Mouse (Mus musculus): Measurements from ENCODE around the gene Ftl1. TPM values are rescaled to one million over a fixed set of nuclear protein-coding genes. Genes with fewer than 3 reads are reported as not detected.

Ftl1 gene
- polyA plus RNA-seq, 1 experiment = 24,502 TPM

DNA sequence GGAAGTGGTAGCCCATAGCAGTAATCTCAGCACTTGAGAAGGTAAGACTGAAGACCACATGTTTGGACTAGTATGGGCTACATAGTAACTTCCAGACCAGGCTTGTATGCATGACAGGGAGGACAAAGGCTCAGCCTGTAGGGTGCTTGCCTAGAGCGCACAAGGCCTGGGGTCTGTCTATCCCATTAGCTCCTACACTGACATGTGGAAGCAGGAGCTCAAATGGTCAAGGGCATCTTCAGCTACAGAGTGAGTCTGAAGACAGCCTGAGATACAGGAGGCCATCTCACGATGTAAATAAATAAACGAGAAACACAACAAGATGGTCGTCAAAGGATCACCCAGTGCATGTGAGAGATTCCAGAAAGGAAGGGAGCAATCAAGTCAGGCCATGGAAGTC lies 2.6 kb upstream of the Ftl1 start:
- Histone ChIP-seq H3K36me3 (replicated peaks; ENCODE audit: low read length) (peaks cover 75% of the 10 kb centered on the region), H3K27me3 (replicated peaks) (no peaks in the 10 kb centered on the region), H3K4me3 (replicated peaks) (peak overlapping the region; percentile 67), H3K9me3 (no peaks in the 10 kb centered on the region), H3K4me1 (peaks cover 73% of the 10 kb centered on the region)
- no peak for TF ChIP-seq GATA1 (IDR thresholded peaks at IDR 0.05; ENCODE audit: borderline replicate concordance, low read length)
- TF ChIP-seq FLI1 (IDR thresholded peaks at IDR 0.05; ENCODE audit: low read length) = no peak

DNA sequence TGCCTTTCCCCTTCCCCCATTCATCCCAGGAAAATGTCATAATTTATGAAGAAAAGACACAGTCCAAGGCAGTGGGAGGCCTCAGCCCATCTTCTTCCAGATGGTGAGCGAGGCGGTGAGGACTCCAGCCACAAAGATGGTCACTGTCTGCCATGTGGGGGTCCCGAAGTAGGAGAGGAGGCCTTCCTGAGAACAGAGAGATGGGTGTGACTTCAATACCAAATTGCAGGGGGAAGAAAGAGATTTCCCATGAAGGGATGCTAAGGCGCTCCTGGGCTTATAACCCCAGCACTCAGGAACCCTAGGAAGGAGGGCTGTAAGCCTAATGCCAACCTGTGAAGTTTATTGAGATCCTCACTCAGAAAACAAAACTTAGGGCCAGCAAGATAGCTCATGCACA lies 2.1 kb upstream of the Ftl1 start:
- peak overlapping the region; percentile 78 for H3K4me3 ChIP-seq (replicated peaks)
- H3K27me3 ChIP-seq (replicated peaks) = no peaks in the 10 kb centered on the region
- H3K4me1 ChIP-seq = peaks cover 73% of the 10 kb centered on the region
- H3K9me3 ChIP-seq = no peaks in the 10 kb centered on the region
- H3K36me3 ChIP-seq (replicated peaks; ENCODE audit: low read length) = peaks cover 81% of the 10 kb centered on the region
- TF ChIP-seq GATA1 (IDR thresholded peaks at IDR 0.05; ENCODE audit: borderline replicate concordance, low read length) (no peak), FLI1 (IDR thresholded peaks at IDR 0.05; ENCODE audit: low read length) (no peak)

DNA sequence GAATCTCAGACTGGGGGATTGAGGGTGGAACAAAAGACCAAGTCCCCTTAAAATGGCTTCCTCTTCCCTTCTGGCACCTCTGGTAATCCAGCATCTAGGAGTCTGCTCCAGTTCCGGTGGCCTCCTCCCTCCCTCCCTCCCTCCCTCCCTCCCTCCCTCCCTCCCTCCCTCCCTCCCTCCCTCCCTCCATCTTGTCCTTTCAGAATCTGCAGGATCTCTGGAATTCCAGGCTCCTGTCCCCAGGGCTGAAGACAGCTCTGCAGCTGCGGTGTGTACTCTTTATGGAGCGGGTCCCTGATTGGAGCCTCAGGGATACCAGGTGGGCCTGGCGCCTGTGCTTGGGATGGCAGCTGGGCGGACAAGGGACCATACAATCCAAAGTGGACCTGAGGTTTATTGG lies 1.6 kb upstream of the Ftl1 start:
- Histone ChIP-seq H3K27me3 (replicated peaks) (no peaks in the 10 kb centered on the region), H3K9me3 (no peaks in the 10 kb centered on the region), H3K36me3 (replicated peaks; ENCODE audit: low read length) (peaks cover 85% of the 10 kb centered on the region), H3K4me3 (replicated peaks) (peak overlapping the region; percentile 91), H3K4me1 (peaks cover 74% of the 10 kb centered on the region)
- TF ChIP-seq FLI1 (IDR thresholded peaks at IDR 0.05; ENCODE audit: low read length) (no peak), GATA1 (IDR thresholded peaks at IDR 0.05; ENCODE audit: borderline replicate concordance, low read length) (no peak)

DNA sequence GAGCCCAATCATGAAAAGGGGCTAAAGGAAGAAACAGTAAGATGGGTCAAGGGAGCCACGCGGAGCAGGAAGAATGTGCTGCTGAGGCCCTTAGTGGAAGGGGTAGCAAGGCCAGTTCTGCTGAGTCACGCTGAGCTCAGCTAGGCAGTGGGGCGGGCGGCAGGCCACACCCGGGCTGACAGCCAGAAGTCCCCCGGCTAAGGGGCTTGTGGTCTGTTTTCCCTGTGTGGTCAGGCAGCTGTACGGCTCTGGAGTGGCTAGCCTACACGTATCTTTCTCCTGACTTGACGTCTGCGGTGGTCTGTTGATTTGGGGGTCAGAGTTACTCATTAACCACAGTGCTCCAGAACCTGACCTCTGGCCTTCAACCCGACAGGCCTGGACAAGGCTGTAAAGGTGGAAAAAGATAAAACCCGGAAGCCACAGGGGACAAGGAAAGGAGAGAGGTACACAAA lies 1.2 kb upstream of the Ftl1 start:
- Histone ChIP-seq H3K27me3 (replicated peaks) (no peaks in the 10 kb centered on the region), H3K4me3 (replicated peaks) (peak overlapping the region; percentile 91), H3K4me1 (peaks cover 73% of the 10 kb centered on the region), H3K9me3 (no peaks in the 10 kb centered on the region), H3K36me3 (replicated peaks; ENCODE audit: low read length) (peaks cover 85% of the 10 kb centered on the region)
- TF ChIP-seq FLI1 (IDR thresholded peaks at IDR 0.05; ENCODE audit: low read length) (no peak), GATA1 (IDR thresholded peaks at IDR 0.05; ENCODE audit: borderline replicate concordance, low read length) (0 out of 3 replicates have a peak, but pooled peaks have one; percentile 12)

DNA sequence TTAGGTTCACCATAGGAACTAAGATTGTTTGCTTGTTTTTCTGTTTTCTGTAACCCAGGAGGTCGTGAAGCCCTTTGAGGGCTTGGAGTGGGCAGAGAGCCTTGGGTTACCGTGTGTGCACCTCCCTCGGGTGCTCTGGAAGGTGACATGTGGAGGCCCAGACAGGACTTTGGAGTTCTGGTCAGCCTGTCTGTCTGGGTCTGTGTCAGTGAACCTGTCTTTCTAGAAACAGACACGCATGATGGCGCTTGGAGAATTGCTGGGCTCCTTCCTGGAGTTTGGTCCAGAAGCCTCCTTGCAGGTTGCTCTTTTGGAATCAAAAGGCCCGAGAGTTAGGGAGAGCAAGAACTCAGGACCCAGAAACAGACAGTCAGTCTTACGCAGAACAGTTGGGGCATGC lies 693 bp upstream of the Ftl1 start:
- Histone ChIP-seq H3K36me3 (replicated peaks; ENCODE audit: low read length) (peaks cover 85% of the 10 kb centered on the region), H3K27me3 (replicated peaks) (no peaks in the 10 kb centered on the region), H3K4me3 (replicated peaks) (peak overlapping the region; percentile 91), H3K4me1 (peaks cover 69% of the 10 kb centered on the region), H3K9me3 (no peaks in the 10 kb centered on the region)
- no peak for TF ChIP-seq GATA1 (IDR thresholded peaks at IDR 0.05; ENCODE audit: borderline replicate concordance, low read length)
- no peak for TF ChIP-seq FLI1 (IDR thresholded peaks at IDR 0.05; ENCODE audit: low read length)

DNA sequence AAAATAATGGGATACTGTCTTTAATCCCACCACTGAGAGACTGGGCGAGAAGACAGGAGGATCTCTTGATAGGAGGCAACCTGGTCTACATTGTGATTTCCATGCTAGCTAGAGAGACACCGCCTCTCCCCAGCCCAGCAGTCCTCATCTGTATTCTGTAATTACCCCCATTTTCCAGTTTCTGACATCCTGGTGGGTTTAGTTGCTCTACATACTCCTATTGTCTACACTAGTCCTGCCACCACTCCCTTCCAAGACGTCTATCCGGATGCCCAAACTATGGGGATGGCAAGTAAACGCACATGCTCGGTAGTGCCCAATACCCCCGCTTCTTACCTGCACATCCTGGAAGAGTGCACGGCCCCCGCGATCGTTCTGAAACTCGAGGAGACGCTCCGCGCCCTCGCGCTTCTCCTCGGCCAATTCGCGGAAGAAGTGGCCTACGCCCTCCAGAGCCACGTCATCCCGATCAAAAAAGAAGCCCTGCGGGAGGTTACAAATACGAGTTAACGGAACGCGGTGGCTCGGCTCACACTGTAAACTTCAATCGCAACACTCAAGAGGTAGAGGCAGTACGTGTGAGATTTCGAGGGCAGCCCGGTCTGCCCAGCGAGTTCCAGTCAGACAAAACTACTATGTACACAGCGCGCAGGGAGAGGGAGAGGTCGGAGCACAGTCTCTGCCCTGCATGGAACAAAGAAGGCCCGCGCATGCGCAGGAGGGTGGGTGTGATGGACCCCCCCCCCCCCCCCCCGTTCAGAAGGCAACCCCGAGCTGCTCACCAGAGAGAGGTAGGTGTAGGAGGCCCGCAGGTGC lies 728 bp downstream of the Ftl1 start:
- TF ChIP-seq FLI1 (IDR thresholded peaks at IDR 0.05; ENCODE audit: low read length) (no peak), GATA1 (IDR thresholded peaks at IDR 0.05; ENCODE audit: borderline replicate concordance, low read length) (no peak)

DNA sequence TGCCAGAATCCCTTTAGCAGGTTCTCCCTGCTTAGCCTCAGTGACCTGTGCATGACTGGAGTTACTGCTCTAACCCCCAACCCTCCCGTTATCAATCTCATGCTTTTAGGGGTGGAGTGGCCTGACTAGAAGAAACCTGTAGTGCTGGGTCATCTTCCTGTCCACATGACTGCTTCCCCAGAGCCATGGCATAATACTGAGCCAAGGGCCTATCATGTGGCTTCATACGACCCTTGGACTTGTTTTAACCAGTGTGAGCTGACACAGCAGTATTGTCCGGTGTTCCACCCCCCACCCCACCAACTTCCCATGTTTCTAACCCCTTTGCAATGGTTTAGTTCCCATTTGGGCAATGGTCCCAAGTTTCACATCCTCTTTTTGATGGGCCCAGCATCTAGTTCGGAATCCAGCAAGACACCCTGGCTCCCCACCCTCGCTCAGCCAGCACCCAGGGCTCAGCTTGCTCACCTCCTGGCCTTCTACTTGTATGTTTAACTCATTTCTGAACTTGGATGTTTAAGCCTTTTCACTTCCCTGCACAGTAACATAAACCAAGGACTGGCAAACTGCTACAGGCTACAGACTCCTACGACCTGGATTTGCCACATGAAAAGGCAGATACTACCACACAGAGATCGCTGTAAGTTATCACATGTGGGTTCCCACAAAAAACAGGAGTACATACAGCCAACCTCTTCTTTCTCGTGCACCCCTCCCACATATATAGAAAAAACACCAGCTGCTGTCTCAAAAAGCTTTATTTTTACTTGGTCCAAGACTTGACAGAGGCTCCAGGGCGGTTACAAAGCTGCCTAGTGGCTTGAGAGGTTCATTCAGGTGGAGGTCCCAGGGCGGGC lies 2.3 kb downstream of the Ftl1 start:
- Histone ChIP-seq H3K4me1 (peaks cover 47% of the 10 kb centered on the region), H3K36me3 (replicated peaks; ENCODE audit: low read length) (peaks cover 84% of the 10 kb centered on the region), H3K9me3 (no peaks in the 10 kb centered on the region), H3K4me3 (replicated peaks) (peak overlapping the region; percentile 92), H3K27me3 (replicated peaks) (no peaks in the 10 kb centered on the region)
- TF ChIP-seq GATA1 (IDR thresholded peaks at IDR 0.05; ENCODE audit: borderline replicate concordance, low read length) = no peak
- no peak for TF ChIP-seq FLI1 (IDR thresholded peaks at IDR 0.05; ENCODE audit: low read length)

More for the DNA sequence above, 728 bp downstream of the Ftl1 start:
- H3K36me3 ChIP-seq (replicated peaks; ENCODE audit: low read length) = peaks cover 86% of the 10 kb centered on the region
- no peaks in the 10 kb centered on the region for H3K27me3 ChIP-seq (replicated peaks)
- peaks cover 62% of the 10 kb centered on the region for H3K4me1 ChIP-seq
- H3K9me3 ChIP-seq = no peaks in the 10 kb centered on the region
- H3K4me3 ChIP-seq (replicated peaks) = peak overlapping the region; percentile 99

DNA sequence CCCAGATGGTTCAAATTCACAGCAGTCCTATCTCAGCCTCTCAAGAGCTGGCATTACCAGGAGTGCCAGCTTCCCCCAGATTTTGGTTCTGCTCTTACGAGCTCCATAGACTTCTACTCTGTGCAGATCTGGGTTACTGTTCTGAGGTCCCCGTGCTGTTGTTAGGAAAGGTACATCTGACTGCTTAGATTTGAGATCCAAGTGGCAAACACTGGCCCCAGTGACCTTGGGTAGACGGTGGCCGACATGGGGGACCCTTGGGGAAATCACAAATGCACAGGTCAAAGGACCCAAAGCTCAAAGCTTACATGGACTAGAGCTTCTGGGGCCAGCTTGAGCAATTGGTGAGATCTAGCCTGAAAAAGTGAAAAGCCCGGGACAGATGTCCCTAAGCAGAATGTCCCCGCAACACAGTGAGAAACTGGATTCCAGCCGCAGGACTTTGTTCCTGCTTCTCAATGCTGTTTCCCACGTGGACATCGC lies 2.9 kb downstream of the Ftl1 start:
- Histone ChIP-seq H3K27me3 (replicated peaks) (no peaks in the 10 kb centered on the region), H3K36me3 (replicated peaks; ENCODE audit: low read length) (peaks cover 84% of the 10 kb centered on the region), H3K4me1 (peaks cover 43% of the 10 kb centered on the region), H3K4me3 (replicated peaks) (peak overlapping the region; percentile 92), H3K9me3 (no peaks in the 10 kb centered on the region)
- TF ChIP-seq GATA1 (IDR thresholded peaks at IDR 0.05; ENCODE audit: borderline replicate concordance, low read length) (no peak), FLI1 (IDR thresholded peaks at IDR 0.05; ENCODE audit: low read length) (no peak)

DNA sequence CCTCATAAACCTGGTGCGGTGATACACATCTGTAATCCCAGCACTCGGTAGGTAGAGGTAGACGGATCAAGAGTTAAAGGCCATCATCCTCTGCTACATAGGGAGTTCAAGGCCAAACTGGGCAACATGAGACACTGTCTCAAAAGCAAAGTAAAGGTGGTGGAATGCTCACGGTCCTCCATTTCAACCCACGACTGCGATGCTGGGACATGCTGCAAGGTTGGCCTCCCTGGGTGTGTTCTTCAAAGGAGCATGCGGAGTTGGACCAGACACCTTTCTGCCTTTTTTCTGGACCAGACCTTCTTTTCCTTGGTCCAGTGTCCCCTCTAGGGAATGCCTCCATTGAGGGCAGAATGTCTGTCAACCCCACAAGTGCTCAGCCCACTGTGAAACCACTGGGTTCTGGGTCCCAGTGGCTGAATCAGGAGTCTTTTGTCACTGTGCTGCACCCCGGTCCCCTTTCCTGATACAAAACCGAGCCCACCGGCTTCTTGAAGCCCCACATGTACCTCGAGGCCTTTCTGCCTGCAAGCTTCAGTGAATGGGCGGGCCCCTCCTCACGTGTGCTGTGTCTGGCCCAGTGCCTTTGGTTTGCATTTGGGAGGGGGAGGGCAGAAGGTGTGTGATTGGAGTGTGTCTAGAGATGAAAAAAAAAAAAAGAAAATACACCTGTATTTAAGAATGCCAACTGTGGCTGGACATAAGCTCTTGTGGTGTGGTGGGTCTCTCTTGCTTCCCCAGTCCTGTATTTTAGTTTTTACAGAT lies 3.6 kb downstream of the Ftl1 start:
- Histone ChIP-seq H3K36me3 (replicated peaks; ENCODE audit: low read length) (peaks cover 83% of the 10 kb centered on the region), H3K9me3 (no peaks in the 10 kb centered on the region), H3K27me3 (replicated peaks) (no peaks in the 10 kb centered on the region), H3K4me1 (peaks cover 43% of the 10 kb centered on the region), H3K4me3 (replicated peaks) (peak overlapping the region; percentile 92)
- TF ChIP-seq GATA1 (IDR thresholded peaks at IDR 0.05; ENCODE audit: borderline replicate concordance, low read length) (no peak), FLI1 (IDR thresholded peaks at IDR 0.05; ENCODE audit: low read length) (no peak)
